Mouse (Mus musculus): ENCODE data around the gene Gucy2g. TPM values are rescaled to one million over a fixed set of nuclear protein-coding genes. Genes with fewer than 3 reads are reported as not detected.

Gucy2g gene
- polyA plus RNA-seq, 1 experiment from 2014 or later = 0.08 TPM

DNA sequence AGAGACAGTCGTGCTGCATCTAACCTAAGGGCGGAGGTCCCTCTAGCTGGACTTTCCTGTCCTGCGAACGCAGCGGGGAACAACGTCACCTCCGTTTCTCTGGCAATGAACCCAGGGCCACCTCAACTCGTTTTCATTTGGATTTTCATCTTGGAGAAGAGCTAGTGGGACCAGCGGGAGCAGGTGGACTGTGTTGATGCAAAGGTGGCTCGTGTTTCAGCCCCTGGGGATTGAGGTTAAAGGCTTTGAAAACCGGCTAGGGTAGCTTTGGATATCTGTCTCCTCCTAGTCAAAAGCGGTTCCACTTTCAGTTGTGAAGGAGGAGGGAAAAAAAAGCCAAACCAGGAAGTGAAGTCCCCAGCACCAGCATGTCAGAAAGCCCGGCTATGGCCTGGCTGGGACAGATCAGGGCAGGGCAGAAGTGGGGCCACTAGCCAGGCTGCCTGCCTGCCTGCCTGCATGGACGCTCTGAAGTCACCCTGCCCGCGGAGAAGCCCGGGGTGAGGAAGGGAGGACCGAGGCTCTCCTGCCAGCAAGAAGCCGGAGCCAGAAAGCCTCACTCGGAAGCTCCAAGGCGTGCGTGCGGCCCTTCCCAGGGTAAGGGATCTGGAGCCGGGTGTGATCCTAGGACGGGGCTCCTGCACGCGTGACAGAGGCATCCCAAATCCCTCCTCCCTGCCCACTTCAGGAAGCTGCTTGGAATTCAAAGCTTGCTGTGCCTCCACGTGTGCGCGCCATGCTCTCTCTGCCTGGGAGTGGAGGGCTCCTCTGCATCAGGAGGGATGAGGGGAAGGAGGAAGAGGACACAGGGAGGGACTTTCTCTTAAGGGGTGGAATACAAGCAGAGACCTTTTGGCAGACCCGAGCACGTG is 12.8 kb upstream of the Gucy2g start:
- no peaks in the 10 kb centered on the region for H3K27me3 ChIP-seq (ENCODE audit: control insufficient read depth, insufficient read depth, low read length)
- no peak for TF ChIP-seq CTCF (IDR thresholded peaks at IDR 0.05; ENCODE audit: low read depth)
- TF ChIP-seq EP300 (optimal IDR thresholded peaks at IDR 0.05) = no peak
- WGBS = under 1% methylated on average over 32 of the region's 32 CpGs
- no peaks in the 10 kb centered on the region for H3K36me3 ChIP-seq (ENCODE audit: control insufficient read depth, insufficient read depth, low read length)
- H3K9ac ChIP-seq (ENCODE audit: low read length) = peak overlapping the region; percentile 82
- peak overlapping the region; percentile 83 for H3K4me2 ChIP-seq (replicated peaks; ENCODE audit: low read depth)
- peak overlapping the region; percentile 70 for H3K4me3 ChIP-seq (ENCODE audit: low read depth, low read length)
- ATAC-seq (ENCODE audit: low FRiP score, low TSS enrichment) (peak; percentile 78), DNase-seq (ENCODE audit: low spot score) (peak; percentile 74)
- no peaks in the 10 kb centered on the region for H3K9me3 ChIP-seq (ENCODE audit: control insufficient read depth, low read length)
- 0 out of 2 replicates have a peak, but pooled peaks cover 2% of the 10 kb centered on the region for H3K4me1 ChIP-seq (replicated peaks; ENCODE audit: control insufficient read depth, insufficient read depth)
- peak overlapping the region; percentile 97 for H3K27ac ChIP-seq (replicated peaks)

DNA sequence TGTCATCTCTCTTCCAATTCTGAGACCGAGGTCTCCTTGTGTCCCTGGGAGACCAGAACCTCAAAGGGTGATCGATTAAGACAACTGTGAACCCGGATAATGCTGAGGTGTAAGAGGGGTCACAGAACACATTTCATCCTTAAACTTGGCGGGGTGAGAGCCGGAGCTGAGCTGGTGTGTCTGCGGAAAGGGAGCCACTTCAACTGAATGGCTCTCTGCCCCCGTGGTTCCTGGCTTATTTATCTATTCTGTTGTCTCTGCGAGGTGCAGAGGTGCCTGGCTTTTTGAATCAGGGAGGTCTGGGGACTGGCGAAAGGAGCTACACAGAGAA is 12.2 kb upstream of the Gucy2g start:
- DNase-seq (ENCODE audit: low spot score) = peak; percentile 44
- ATAC-seq (ENCODE audit: low FRiP score, low TSS enrichment) = peak; percentile 0; the same call in 1 of the 2 replicates
- Histone ChIP-seq H3K9me3 (ENCODE audit: control insufficient read depth, low read length) (no peaks in the 10 kb centered on the region), H3K4me1 (replicated peaks; ENCODE audit: control insufficient read depth, insufficient read depth) (0 out of 2 replicates have a peak, but pooled peaks cover 2% of the 10 kb centered on the region), H3K4me3 (ENCODE audit: low read depth, low read length) (peak overlapping the region; percentile 70), H3K9ac (ENCODE audit: low read length) (peak overlapping the region; percentile 82), H3K36me3 (ENCODE audit: control insufficient read depth, insufficient read depth, low read length) (no peaks in the 10 kb centered on the region), H3K27ac (replicated peaks) (peak overlapping the region; percentile 97), H3K4me2 (replicated peaks; ENCODE audit: low read depth) (peak overlapping the region; percentile 83), H3K27me3 (ENCODE audit: control insufficient read depth, insufficient read depth, low read length) (no peaks in the 10 kb centered on the region)
- WGBS = 2% methylated on average over 9 of the region's 9 CpGs
- TF ChIP-seq EP300 (optimal IDR thresholded peaks at IDR 0.05) = no peak
- TF ChIP-seq CTCF (IDR thresholded peaks at IDR 0.05; ENCODE audit: low read depth) = no peak

DNA sequence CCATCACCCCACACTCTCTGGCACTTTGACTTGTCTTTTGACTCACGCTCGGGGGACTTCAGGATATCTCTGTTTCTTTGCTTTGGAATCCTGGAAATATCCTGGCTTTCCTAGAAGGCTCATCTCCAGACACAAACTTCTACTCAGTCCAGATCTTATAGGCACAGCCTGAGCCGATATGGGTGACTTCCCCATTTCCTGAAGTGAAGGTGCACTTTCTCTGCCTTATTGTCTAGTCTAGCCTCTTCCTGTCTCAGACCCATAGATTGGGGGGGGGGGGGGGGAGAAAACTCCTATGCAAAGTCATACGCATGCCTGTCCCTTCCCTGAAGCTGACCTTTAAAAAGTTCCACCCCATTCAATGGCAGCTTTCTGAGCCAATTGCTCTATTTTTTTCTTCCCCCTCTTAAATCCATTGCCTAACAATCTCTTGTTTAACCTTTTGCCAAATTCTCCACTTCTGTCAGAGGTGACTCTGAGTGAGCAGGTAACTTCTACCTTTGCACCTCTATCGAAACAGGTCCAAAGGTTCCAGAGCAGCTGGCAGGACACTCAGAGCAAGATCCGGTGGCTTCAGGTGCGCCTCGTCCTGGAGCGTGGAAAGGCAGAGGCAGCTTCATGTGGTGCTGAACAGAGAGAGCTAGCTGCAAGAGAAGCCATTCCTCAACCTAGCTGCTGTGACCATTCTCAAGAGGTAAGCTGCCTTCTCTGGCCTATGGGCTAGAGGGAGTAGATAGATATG is 10.5 kb upstream of the Gucy2g start, which contains the start of gene Acsl5:
Acsl5 (plus strand) TSS at position 556 of the 742 bp plus-strand sequence.
- Histone ChIP-seq H3K9me3 (ENCODE audit: control insufficient read depth, low read length) (no peaks in the 10 kb centered on the region), H3K27ac (replicated peaks) (no peak within 1 kb of the TSS), H3K9ac (ENCODE audit: low read length) (no peak within 1 kb of the TSS), H3K4me1 (replicated peaks; ENCODE audit: control insufficient read depth, insufficient read depth) (no peaks in the 10 kb centered on the region), H3K27me3 (ENCODE audit: control insufficient read depth, insufficient read depth, low read length) (no peaks in the 10 kb centered on the region), H3K36me3 (ENCODE audit: control insufficient read depth, insufficient read depth, low read length) (no peaks in the 10 kb centered on the region), H3K4me3 (ENCODE audit: low read depth, low read length) (no peak within 1 kb of the TSS), H3K4me2 (replicated peaks; ENCODE audit: low read depth) (no peak within 1 kb of the TSS)
- 96% methylated on average over 9 of the region's 9 CpGs for WGBS
- DNase-seq (ENCODE audit: low spot score) (no peak), ATAC-seq (ENCODE audit: low FRiP score, low TSS enrichment) (no peak)
- TF ChIP-seq CTCF (IDR thresholded peaks at IDR 0.05; ENCODE audit: low read depth) = no peak
- no peak for TF ChIP-seq EP300 (optimal IDR thresholded peaks at IDR 0.05)

DNA sequence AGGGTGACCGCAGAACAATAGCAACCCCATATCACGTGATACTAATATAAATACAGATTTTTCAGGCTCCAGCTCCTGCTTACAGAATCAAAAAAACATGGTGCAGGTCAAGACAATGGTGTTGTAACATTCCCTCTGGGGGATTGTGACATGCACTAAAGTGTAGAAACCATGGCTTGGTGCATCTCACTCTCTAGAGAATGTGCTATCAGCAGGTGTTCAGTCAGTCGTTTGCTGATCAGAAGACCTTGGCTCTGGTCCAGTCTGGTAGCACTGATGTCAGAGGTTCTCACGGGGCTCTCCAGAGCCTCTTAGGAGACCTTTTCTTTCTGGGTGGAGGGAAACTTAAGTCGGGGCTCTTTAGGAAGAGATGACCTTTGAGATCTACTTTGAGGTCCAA is 9.4 kb upstream of the Gucy2g start:
- no peak overlapping the region for H3K4me3 ChIP-seq (ENCODE audit: low read depth, low read length)
- H3K4me2 ChIP-seq (replicated peaks; ENCODE audit: low read depth) = no peak overlapping the region
- no peaks in the 10 kb centered on the region for H3K4me1 ChIP-seq (replicated peaks; ENCODE audit: control insufficient read depth, insufficient read depth)
- H3K9me3 ChIP-seq (ENCODE audit: control insufficient read depth, low read length) = no peaks in the 10 kb centered on the region
- no peaks in the 10 kb centered on the region for H3K27me3 ChIP-seq (ENCODE audit: control insufficient read depth, insufficient read depth, low read length)
- 64% methylated on average over 5 of the region's 5 CpGs for WGBS
- no peak for DNase-seq (ENCODE audit: low spot score)
- no peaks in the 10 kb centered on the region for H3K36me3 ChIP-seq (ENCODE audit: control insufficient read depth, insufficient read depth, low read length)
- H3K9ac ChIP-seq (ENCODE audit: low read length) = no peak overlapping the region
- no peak for TF ChIP-seq CTCF (IDR thresholded peaks at IDR 0.05; ENCODE audit: low read depth)
- no peak for TF ChIP-seq EP300 (optimal IDR thresholded peaks at IDR 0.05)
- H3K27ac ChIP-seq (replicated peaks) = no peak overlapping the region
- no peak for ATAC-seq (ENCODE audit: low FRiP score, low TSS enrichment)

DNA sequence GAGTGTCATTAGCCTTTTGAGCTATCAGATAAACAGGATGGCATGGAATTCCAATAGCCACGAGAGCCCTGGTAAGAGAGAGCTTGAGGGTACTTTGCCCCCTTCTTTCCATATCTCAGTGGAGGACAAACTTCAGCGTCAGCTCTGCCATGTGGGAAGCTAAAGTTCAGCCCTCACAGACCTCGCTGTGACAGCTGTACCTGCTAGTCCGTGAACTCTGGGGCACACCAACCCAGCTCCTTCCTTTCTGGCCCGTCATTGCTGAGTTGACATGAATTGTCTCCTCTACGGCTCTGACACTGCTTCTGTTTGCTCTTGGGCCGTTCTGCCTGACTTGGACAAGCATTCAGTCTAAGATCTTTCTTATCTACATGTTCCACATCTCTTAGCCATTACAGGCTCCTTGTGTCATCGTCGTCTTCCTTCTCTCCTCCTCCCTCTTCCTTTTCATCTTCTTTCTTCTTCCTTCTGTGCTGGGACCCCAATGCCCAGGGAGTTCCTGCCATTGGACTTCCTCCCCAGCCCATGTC is 7.0 kb upstream of the Gucy2g start:
- H3K9ac ChIP-seq (ENCODE audit: low read length) = no peak overlapping the region
- ATAC-seq (ENCODE audit: low FRiP score, low TSS enrichment) (no peak), DNase-seq (ENCODE audit: low spot score) (no peak)
- no peaks in the 10 kb centered on the region for H3K4me1 ChIP-seq (replicated peaks; ENCODE audit: control insufficient read depth, insufficient read depth)
- 46% methylated on average over 9 of the region's 9 CpGs for WGBS
- no peak overlapping the region for H3K4me2 ChIP-seq (replicated peaks; ENCODE audit: low read depth)
- H3K27me3 ChIP-seq (ENCODE audit: control insufficient read depth, insufficient read depth, low read length) = no peaks in the 10 kb centered on the region
- TF ChIP-seq CTCF (IDR thresholded peaks at IDR 0.05; ENCODE audit: low read depth) = no peak
- TF ChIP-seq EP300 (optimal IDR thresholded peaks at IDR 0.05) = no peak
- no peak overlapping the region for H3K27ac ChIP-seq (replicated peaks)
- no peak overlapping the region for H3K4me3 ChIP-seq (ENCODE audit: low read depth, low read length)
- H3K36me3 ChIP-seq (ENCODE audit: control insufficient read depth, insufficient read depth, low read length) = no peaks in the 10 kb centered on the region
- H3K9me3 ChIP-seq (ENCODE audit: control insufficient read depth, low read length) = no peaks in the 10 kb centered on the region

Measured in stomach, postnatal 0 days (tissue).